Mouse (Mus musculus) testis, adult 2 months (tissue): ENCODE measurements at regions not wholly inside any gene's neighbourhood (a gene's known extent, or its start where the extent isn't known, plus 50 kb on each side); places are given as distances from the start of the nearest gene placed in this dataset.

Experiments
- CTCF ChIP-seq: fragments of 200-500 bp; IDR thresholded peaks from 2 replicates; pipeline ENCODE4 v1.5.1; 2012; ENCODE audit warnings: low read depth, mild to moderate bottlenecking, inconsistent platforms, low read length, moderate library complexity; ENCODE audit not compliant: control insufficient read depth, insufficient read depth, insufficient replicate concordance
- POLR2A ChIP-seq: fragments of 200-500 bp; IDR thresholded peaks from 2 replicates; pipeline ENCODE4 v1.6.1; 2012; ENCODE audit warnings: low read depth, mild to moderate bottlenecking, inconsistent platforms, low read length, moderate library complexity; ENCODE audit not compliant: control insufficient read depth

GRCm38 (mm10) chr5:133815462-133815861 lies 284.0 kb upstream of the Castor2 start:
- TF ChIP-seq CTCF (no peak), POLR2A (no peak)
